Mouse (Mus musculus): ENCODE measurements around the gene Ndufb2.
A peak's percentile ranks its signal among the peaks of the same experiment; 100 is the strongest.

Ndufb2 gene

GRCm38 (mm10) chr6:39592401-39593214, at the start of gene Ndufb2:
Gene Ndufb2 (plus strand): TSS chr6:39592574.
- DNase-seq: peak; percentile 100

GRCm38 (mm10) chr6:39542631-39543597, 49.5 kb upstream of the Ndufb2 start:
- peak; percentile 99 for DNase-seq

- DNase-seq: peak; percentile 95
These were observed 48.5 kb upstream of the Ndufb2 start for GRCm38 (mm10) chr6:39543769-39544420.

DNA sequence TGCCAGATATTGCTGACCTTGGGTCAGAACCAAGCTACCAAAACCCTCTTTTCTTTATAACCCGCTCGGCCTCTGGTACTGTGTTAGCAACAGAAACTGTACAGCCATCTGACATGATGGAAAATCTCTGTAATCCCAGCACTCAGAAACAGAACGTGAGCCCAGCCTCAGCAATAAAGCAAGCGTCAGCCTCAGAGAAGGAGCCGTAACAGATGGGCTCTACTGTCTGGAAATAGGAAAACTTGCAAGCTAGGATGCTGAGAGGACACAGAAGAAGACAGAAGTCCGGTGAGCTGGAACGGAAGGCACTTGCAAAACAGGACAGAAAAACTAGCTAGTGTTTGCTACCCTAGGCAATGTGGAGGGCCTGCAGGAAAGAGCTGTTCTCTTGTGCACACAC, 46.9 kb upstream of the Ndufb2 start:
- DNase-seq: peak; percentile 55

- DNase-seq: peak; percentile 79
These were observed 44.3 kb upstream of the Ndufb2 start for GRCm38 (mm10) chr6:39548030-39548429.

- DNase-seq: peak; percentile 87
These were observed 40.3 kb upstream of the Ndufb2 start for GRCm38 (mm10) chr6:39551981-39552636.

DNA sequence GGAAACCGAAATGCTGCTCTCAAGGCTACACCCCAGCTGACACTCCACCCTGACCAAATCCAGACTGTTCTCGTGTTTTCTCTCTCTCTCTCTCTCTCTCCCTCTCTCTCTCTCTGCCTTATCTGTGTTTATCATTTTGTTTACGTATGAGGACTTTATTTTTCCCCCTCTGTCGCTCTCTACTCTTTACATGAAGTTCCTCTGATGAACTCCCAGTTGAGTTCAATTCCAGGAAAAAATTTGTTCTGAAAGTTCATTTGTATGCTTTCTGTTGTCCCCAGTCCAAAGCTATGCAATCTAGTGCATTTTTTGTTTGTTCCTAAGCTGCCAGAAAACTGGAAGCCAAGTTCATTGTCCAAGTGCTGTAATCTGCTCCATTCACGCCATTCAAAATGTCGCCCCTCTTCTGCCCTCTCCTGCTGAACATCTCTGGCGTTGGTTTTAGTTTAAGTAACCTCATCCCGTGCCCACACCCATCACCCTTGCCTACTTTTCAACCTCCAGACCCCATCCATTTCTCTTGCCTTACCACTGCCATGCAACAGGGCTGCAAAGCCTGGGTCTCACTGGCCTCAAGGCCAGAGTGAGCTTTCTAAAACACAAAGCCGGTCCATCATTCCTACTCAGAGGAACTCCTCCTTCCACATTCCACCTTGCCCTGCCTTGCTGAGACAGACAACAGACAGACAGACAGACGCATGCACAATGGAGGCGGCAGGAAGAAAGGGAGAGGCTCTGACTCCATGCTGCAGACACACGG, 37.3 kb upstream of the Ndufb2 start:
- peak; percentile 91 for DNase-seq

DNA sequence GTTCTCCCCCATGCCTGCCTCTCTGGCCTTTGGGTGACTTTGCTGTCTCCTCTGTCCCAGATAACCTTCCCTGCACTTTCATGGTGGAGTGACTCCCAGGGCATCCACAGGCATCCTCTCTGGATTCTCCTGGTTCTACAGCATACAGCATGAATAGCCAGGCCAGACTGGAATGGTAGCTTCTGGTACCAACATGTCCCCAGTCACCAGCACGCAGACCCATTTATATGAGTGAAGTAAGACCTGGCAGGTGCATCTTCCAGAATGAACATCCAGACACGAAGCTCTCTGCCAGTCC, 36.8 kb upstream of the Ndufb2 start:
- DNase-seq: peak; percentile 90

DNA sequence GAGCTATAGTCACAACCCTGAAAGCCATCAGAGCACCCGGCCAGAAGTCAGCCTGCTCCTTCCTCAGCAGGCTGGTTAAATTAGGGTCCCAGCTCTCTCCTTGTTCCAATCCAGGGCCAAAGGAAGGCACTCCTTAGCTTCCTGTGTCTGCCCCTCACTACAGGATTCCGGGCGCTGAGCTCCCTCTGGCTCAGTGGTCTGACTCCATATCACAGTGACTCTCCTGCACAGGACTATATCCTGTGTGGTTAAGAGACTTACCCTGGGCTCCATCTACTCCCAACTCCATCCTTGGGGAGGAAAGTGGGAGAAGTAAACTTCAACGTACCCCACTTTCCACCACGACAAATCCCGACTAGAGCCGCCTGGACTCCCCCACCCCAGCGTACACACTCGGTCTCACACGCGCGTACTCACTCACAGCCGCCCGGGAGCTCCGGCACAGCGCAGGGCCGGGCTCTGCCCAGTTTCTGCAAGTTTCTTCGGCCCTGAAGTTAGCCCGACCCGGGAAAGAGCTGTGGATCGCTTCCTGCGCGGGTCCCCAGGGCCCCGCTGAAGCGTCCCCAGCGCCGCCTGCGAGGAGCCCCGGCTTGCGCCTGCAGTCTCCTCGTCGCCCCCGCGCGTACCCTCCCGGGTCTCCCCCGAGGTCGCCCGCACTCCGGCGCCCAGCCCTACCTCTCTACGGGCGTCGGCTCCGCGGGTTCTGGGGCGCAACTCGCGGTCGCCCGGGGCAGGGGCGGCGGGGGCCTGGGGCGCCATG, 35.3 kb upstream of the Ndufb2 start:
- peak; percentile 96 for DNase-seq

- DNase-seq: peak; percentile 99
These were observed 34.6 kb upstream of the Ndufb2 start, which contains the start of gene Dennd2a for GRCm38 (mm10) chr6:39557723-39558261. Gene Dennd2a (minus strand): TSS chr6:39557867.

DNA sequence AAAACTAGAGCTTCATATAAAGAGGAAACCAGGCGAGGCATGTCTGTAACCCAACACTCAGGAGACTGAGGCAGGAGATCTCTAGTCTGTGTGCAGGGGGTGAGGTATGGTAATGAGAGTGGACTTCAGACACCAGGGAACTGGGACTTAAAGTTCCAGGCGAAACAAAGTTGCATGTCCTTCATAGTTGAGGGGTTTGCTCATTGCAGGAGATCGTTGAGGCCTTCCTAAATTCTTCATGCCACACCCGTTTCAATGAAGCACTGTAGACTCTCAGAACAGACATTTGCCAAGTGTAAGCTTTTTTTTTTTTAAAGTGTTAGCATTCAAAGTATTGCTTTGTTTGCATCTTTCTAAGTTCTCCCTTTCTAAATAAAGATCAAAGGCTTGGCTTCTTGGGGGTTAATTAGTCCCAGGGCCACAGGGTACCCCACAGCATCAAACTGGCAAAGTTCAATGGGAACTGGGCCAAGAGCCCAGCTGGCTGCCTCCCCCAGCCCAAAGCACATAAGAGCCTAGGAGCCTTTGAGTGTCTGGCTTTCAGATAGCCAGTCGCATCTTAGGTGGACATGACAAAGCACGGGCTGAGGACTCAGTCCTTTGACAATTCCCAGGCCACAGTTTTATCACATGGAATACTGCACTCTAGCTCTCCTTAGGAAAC, 33.0 kb upstream of the Ndufb2 start:
- DNase-seq: peak; percentile 80

DNA sequence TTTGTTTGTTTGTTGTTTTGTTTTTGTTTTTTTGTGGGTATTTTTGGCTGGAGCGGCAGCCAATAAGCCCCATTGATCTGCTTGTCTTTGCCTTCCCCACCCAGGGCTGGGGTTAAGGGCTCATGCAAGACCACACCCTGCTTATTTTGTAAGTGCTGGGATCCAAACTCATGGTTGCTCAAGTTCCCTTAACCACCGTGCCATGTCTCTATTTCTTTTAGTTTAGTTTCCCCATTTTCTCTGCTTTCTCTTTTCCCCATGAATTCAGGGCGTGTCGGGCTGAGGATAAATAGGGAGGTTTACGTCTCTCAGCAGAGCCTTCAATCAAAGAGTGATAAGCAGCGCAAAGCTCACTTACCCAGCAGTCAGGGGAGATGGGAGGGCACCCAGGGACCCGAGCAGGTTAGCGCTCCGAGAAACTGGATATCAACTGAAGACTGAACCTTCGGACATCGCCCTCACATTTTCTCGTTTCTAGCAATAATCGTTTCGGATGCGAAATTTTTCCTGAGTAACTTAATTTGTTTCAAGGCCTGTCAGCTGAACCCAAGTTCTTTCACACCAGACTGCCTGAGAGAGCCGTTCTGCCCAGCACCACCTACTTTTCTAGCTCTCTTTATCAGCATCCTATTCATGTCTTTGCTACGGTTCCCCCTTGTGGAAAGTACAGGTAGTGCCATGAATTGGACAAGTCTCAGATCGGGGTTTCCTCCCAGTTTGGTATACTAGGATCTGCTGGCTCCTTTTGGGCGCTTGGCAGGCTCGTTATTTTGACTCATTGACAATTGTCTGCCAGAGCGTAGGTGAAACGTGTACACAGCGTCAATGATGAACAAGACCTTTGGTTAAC, 30.0 kb upstream of the Ndufb2 start:
- peak; percentile 97 for DNase-seq

- no peak for DNase-seq
These were observed 24.8 kb upstream of the Ndufb2 start for GRCm38 (mm10) chr6:39567528-39567927.

- no peak for DNase-seq
These were observed 21.9 kb upstream of the Ndufb2 start for GRCm38 (mm10) chr6:39570426-39570825.

DNA sequence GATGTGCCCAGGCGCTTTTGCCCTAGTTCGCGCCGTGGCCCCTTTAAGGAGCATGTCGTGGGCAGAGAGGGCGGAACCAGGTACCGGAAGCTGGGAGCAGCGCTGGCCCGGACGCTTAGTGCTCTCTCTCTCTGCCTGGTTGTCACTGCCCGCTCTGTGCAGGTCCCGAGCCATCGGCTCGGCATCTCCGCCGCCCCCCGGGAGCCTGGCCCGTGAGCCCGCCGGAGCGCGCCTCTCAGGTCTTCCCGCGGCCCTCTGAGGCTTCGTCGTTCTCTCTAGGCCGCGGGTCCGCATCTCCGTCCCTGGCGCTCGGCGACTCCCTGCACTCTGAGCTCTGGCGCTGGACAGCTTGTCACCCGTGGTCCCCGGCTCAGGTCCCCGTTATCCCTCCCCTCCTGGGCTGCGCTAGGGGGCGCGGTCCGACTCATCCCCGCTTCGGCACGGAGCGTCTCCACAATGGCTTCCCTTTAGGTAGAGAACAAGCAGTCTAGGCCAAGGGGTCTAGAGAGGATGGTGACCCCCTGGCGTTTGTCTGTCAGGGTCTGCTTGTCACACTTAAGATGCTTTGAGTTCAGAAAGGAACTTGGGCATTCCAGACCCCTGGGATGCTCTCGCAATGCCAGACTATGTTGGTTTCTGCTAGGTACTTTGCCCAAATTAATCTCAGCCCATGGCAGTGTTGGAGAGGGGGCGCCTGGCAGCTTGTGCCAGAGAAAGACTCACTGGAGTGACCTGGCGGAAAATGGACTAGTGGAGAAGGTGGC, 18.4 kb upstream of the Ndufb2 start, which contains the start of gene Adck2:
Gene Adck2, plus strand, starts transcription at position 83 of the 764 bp plus-strand sequence.
- DNase-seq: peak; percentile 98

- peak; percentile 95 for DNase-seq
These were observed 17.9 kb upstream of the Ndufb2 start for GRCm38 (mm10) chr6:39574555-39574869.

GRCm38 (mm10) chr6:39574951-39575350, 17.4 kb upstream of the Ndufb2 start:
- DNase-seq: no peak

- DNase-seq: no peak
These were observed 12.8 kb upstream of the Ndufb2 start for GRCm38 (mm10) chr6:39579552-39579951.

GRCm38 (mm10) chr6:39580558-39580957, 11.8 kb upstream of the Ndufb2 start:
- DNase-seq: no peak
